Mouse (Mus musculus) MEL (cell line): Measurements from ENCODE around the gene Tspan18. TPM values are rescaled to one million over a fixed set of nuclear protein-coding genes. Genes with fewer than 3 reads are reported as not detected.

Source experiments
- DNase-seq: peaks from one replicate; pipeline ENCODE4 v3.0.0; 2011; ENCODE audit warnings: low read depth, low spot score
- H3K27ac ChIP-seq: 2 replicates; pipeline ENCODE4 v1.5.1; 2012; ENCODE audit warnings: low read depth, mild to moderate bottlenecking, control low read depth, low read length, moderate library complexity; ENCODE audit not compliant: control insufficient read depth
- H3K27me3 ChIP-seq, 2 experiments: fragments of 150-350 bp in 1 of 2; sonication (generic) in 1 of 2; 2 replicates each; pipeline ENCODE4 v1.6.1; 2012; ENCODE audit warnings: low read length in 2 of 2, mild to moderate bottlenecking in 2 of 2, improper control_type of control experiment in 1 of 2, moderate library complexity in 1 of 2; ENCODE audit not compliant: insufficient read depth in 2 of 2, control insufficient read depth in 1 of 2
- H3K36me3 ChIP-seq, 2 experiments: 2 replicates each; pipeline ENCODE4 v1.6.1; 2012 to 2014; ENCODE audit warnings: low read length in 2 of 2, improper control_type of control experiment in 1 of 2, inconsistent platforms in 1 of 2, mild to moderate bottlenecking in 1 of 2; ENCODE audit not compliant: insufficient read depth in 2 of 2, control insufficient read depth in 1 of 2
- H3K4me1 ChIP-seq, 2 experiments: fragments of 150-350 bp in 1 of 2; sonication (generic) in 1 of 2; 2 replicates each; pipeline ENCODE4 v1.6.1; 2012; ENCODE audit warnings: low read length in 2 of 2, improper control_type of control experiment in 1 of 2, mild to moderate bottlenecking in 1 of 2; ENCODE audit not compliant: insufficient read depth in 2 of 2, control insufficient read depth in 1 of 2
- H3K4me3 ChIP-seq, 2 experiments: fragments of 150-350 bp in 1 of 2; sonication (generic) in 1 of 2; 2 replicates each; pipeline ENCODE4 v1.5.1; 2012; ENCODE audit warnings: low read depth in 2 of 2, low read length in 2 of 2, mild to moderate bottlenecking in 2 of 2, moderate library complexity in 2 of 2, control low read depth in 1 of 2, improper control_type of control experiment in 1 of 2; ENCODE audit not compliant: control insufficient read depth in 1 of 2, insufficient read depth in 1 of 2
- H3K79me2 ChIP-seq: 2 replicates; pipeline ENCODE4 v1.6.1; 2012; ENCODE audit warnings: mild to moderate bottlenecking, low read length, moderate library complexity; ENCODE audit not compliant: control insufficient read depth, poor library complexity, insufficient read depth
- H3K9ac ChIP-seq: 2 replicates; pipeline ENCODE4 v1.6.1; 2012; ENCODE audit warnings: low read depth, mild to moderate bottlenecking, control low read depth, low read length, moderate library complexity; ENCODE audit not compliant: control insufficient read depth, poor library complexity, severe bottlenecking
- H3K9me3 ChIP-seq: fragments of 150-350 bp; sonication (generic); replicated peaks from 2 replicates; pipeline ENCODE4 v1.6.1; 2012; ENCODE audit warnings: mild to moderate bottlenecking, low read length, improper control_type of control experiment, moderate library complexity; ENCODE audit not compliant: insufficient read depth
- ELF1 ChIP-seq: IDR thresholded peaks from 2 replicates; pipeline ENCODE4 v1.6.1; 2014; ENCODE audit warnings: low read depth, mild to moderate bottlenecking, inconsistent platforms, low read length, improper control_type of control experiment, moderate library complexity
- JUND ChIP-seq: IDR thresholded peaks from 2 replicates; pipeline ENCODE4 v1.6.1; 2011; ENCODE audit warnings: low read depth, mild to moderate bottlenecking, improper control_type of control experiment, low read length
- KAT2A ChIP-seq: conservative IDR thresholded peaks from 2 replicates; pipeline ENCODE4 v1.6.1; 2012; ENCODE audit warnings: low read depth, low read length, improper control_type of control experiment, inconsistent platforms
- MAFK ChIP-seq: IDR thresholded peaks from 2 replicates; pipeline ENCODE4 v1.6.1; 2011; ENCODE audit warnings: low read depth, mild to moderate bottlenecking, low read length, improper control_type of control experiment, borderline replicate concordance
- MEF2A ChIP-seq: IDR thresholded peaks from 2 replicates; pipeline ENCODE4 v1.6.1; 2014; ENCODE audit warnings: low read depth, mild to moderate bottlenecking, inconsistent platforms, low read length, improper control_type of control experiment; ENCODE audit not compliant: poor library complexity, insufficient replicate concordance, severe bottlenecking; ENCODE audit errors: extremely low read depth
- NRF1 ChIP-seq: IDR thresholded peaks from 2 replicates; pipeline ENCODE4 v1.6.1; 2014; ENCODE audit warnings: low read depth, mild to moderate bottlenecking, inconsistent platforms, low read length, improper control_type of control experiment, moderate library complexity; ENCODE audit not compliant: poor library complexity, insufficient read depth, severe bottlenecking
- POLR2AphosphoS2 ChIP-seq: IDR thresholded peaks from 2 replicates; pipeline ENCODE4 v1.6.1; 2011; ENCODE audit warnings: low read length, improper control_type of control experiment
- RAD21 ChIP-seq: IDR thresholded peaks from 2 replicates; pipeline ENCODE4 v1.6.1; 2011; ENCODE audit warnings: mild to moderate bottlenecking, low read depth, low read length, improper control_type of control experiment
- SMC3 ChIP-seq: IDR thresholded peaks from 2 replicates; pipeline ENCODE4 v1.6.1; 2011; ENCODE audit warnings: low read depth, low read length, improper control_type of control experiment
- TBP ChIP-seq: IDR thresholded peaks from 2 replicates; pipeline ENCODE4 v1.8.0; 2011; ENCODE audit warnings: low read depth, low read length, improper control_type of control experiment
- TCF12 ChIP-seq: IDR thresholded peaks from 2 replicates; pipeline ENCODE4 v1.6.1; 2014; ENCODE audit warnings: low read depth, mild to moderate bottlenecking, inconsistent platforms, low read length, improper control_type of control experiment, moderate library complexity
- ZC3H11A ChIP-seq: IDR thresholded peaks from 2 replicates; pipeline ENCODE4 v1.6.1; 2012; ENCODE audit warnings: low read depth, mild to moderate bottlenecking, inconsistent platforms, low read length, improper control_type of control experiment
- ZNF384 ChIP-seq: IDR thresholded peaks from 2 replicates; pipeline ENCODE4 v1.6.1; 2012; ENCODE audit warnings: low read depth, mild to moderate bottlenecking, inconsistent platforms, low read length, improper control_type of control experiment
- polyA plus RNA-seq, 2 experiments: library from polyadenylated mRNA; stranded (reverse) in 1 of 2; unstranded in 1 of 2; fragments of >175 nt in 1 of 2; fragments of >200 nt in 1 of 2; gene quantifications; 2 replicates each; pipeline versions ENCODE4 v1.2.1 to v1.2.4; 2012; ENCODE audit warnings: low replicate concordance in 2 of 2, low read depth in 1 of 2; ENCODE audit not compliant: insufficient read length in 2 of 2, insufficient read depth in 1 of 2, missing spikeins in 1 of 2
- total RNA-seq: library from RNA; depleted of rRNA; stranded (reverse); fragments of 300-350 nt; gene quantifications from 2 replicates; pipeline ENCODE4 v1.2.3, GENCODE M21; 2012

Gene Tspan18
- total and polyA plus RNA-seq, 3 experiments = 2.2 to 4.4 TPM; not detected in 1

- H3K9ac ChIP-seq = no peak overlapping the region
- H3K27me3 ChIP-seq = peaks cover 2 to 11% of the 10 kb centered on the region in 2 experiments; a peak in 3 of 4 replicates
- H3K4me1 ChIP-seq = peaks cover 11 to 18% of the 10 kb centered on the region in 2 experiments
- H3K27ac ChIP-seq = no peak overlapping the region
- no peaks in the 10 kb centered on the region for H3K9me3 ChIP-seq
- TF ChIP-seq RAD21 (no peak), POLR2AphosphoS2 (no peak), MAFK (no peak), KAT2A (no peak), JUND (no peak)
- no peaks in the 10 kb centered on the region for H3K79me2 ChIP-seq
- peaks cover 0 to 11% of the 10 kb centered on the region in 2 experiments; a peak in 2 of 4 replicates for H3K36me3 ChIP-seq
- no peak for DNase-seq
- H3K4me3 ChIP-seq = no peak overlapping the region
Observed at GRCm38 (mm10) chr2:93170845-93171200, 163.5 kb downstream of the Tspan18 start.

- Histone ChIP-seq H3K9ac (no peak overlapping the region), H3K4me1 (peaks cover 11 to 18% of the 10 kb centered on the region in 2 experiments), H3K9me3 (no peaks in the 10 kb centered on the region), H3K4me3 (no peak overlapping the region), H3K27ac (no peak overlapping the region), H3K36me3 (peaks cover 0 to 11% of the 10 kb centered on the region in 2 experiments; a peak in 2 of 4 replicates), H3K27me3 (peaks cover 2 to 11% of the 10 kb centered on the region in 2 experiments; a peak in 3 of 4 replicates), H3K79me2 (no peaks in the 10 kb centered on the region)
- TF ChIP-seq NRF1 = no peak
- no peak for TF ChIP-seq TBP
- TF ChIP-seq ZNF384 = no peak
- no peak for TF ChIP-seq POLR2AphosphoS2
- TF ChIP-seq ELF1 = no peak
- no peak for TF ChIP-seq ZC3H11A
- no peak for TF ChIP-seq SMC3
- TF ChIP-seq TCF12 = no peak
- no peak for TF ChIP-seq KAT2A
- no peak for TF ChIP-seq MEF2A
- no peak for DNase-seq
Observed at GRCm38 (mm10) chr2:93170156-93170844, 164.0 kb downstream of the Tspan18 start.
